Mouse (Mus musculus) gastrocnemius, postnatal 10 days (tissue): Measurements from ENCODE around the gene Agr2. TPM values are rescaled to one million over a fixed set of nuclear protein-coding genes. Genes with fewer than 3 reads are reported as not detected.

Experiments
- DNase-seq: peaks from one replicate; pipeline ENCODE4 v3.0.0; 2021; ENCODE audit warnings: mixed read lengths
- long read RNA-seq, 2 experiments: library from polyadenylated mRNA; stranded (forward); transcript quantifications; one replicate each; pipeline ENCODE4 v2.0.0; 2021
- total RNA-seq, 2 experiments: library from RNA; stranded (reverse); gene quantifications; 2 replicates each; pipeline ENCODE4 v1.2.3; 2021

The Agr2 gene
- not detected for total RNA-seq
- long read RNA-seq, experiment 1 = 0 reads
- long read RNA-seq, experiment 2 = 0 reads

DNA sequence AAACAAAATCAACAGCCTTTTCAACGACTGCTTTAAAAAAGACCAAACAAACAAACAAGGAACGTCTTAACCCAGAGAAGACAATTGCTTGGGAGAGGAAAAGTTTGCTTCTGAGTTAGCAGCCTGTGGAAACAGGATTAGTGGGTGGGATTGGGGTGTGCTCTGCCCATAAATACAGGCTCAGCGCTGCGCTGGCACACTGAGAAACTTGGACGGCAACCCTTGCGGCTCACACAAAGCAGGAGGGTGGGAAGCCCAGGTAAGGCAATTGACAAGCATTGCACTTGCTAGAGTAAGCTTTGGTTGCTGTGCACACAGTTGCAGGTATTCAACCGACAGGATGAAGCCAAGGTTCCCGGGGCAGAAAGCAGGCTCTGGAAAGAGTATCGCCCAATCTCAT lies at the start of gene Agr2:
TSS of gene Agr2 (plus strand) at position 197 of the 400 bp plus-strand sequence.
- no peak for DNase-seq

DNA sequence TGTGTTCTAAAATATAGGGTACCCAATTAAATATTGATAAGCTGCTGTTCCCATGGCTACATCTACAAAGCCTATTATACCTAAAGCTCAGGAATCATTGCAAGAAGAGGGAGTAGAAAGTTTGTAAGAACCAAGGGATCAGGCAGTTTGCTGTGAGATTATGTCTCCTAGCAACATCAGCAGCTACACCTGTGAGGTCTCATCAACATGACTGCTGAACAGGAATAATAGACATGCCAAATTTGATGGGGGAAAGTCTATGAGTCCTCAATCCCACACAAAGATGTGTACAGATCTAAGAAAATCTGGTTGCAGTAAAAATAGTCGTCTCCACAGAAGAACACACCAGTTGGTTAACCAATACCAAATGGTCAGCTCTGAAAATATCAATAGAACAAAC lies 41.0 kb upstream of the Agr2 start:
- DNase-seq = no peak

DNA sequence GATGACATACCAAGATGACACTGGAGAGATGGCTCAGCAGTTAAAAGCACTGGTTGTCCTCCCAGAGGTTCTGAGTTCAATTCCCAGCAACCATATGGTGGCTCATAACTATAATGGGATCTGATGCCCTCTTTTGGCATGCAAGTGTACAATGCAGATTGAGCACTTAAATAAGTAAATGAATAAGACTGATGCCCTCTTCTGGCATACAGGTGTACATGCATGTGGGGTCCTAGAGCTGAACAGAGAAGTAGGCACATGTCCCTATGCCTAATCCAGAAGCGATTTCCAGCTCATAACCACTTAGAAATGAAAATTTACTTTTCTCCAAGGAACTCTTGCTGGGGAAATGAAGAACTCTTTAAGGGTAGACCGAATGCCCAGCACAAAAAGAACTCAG lies 35.5 kb upstream of the Agr2 start:
- no peak for DNase-seq

DNA sequence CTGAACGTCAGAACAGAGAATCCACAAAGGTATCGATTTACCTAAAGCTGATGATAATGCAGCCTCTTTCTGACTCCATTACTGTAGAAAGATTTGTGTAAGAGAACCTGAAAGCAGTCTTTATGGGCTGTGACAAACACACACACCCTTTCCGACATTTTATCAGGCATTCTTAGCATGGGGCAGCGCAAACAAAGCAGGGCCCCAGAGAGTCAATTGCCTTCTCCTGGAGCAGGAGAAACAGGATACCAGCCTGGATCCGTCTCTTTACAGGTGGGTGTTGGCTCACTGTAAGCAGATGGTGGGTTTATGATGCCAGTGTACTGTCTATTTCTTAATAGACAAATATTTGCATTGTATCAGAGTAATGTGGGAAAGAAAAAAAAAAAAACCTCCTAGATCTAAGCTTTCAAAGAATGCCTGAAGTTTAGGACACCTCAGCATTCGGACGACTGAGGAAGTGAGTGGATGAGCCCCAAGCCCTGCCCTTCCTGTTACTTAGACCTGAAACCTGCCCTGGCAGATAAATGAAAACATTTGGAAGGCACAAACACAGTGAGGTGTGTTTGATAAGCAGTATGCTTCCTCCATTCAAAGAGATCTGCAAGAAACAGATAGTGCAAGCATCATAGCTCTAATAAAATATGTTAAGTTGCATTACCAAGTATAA lies 26.5 kb upstream of the Agr2 start:
- no peak for DNase-seq

DNA sequence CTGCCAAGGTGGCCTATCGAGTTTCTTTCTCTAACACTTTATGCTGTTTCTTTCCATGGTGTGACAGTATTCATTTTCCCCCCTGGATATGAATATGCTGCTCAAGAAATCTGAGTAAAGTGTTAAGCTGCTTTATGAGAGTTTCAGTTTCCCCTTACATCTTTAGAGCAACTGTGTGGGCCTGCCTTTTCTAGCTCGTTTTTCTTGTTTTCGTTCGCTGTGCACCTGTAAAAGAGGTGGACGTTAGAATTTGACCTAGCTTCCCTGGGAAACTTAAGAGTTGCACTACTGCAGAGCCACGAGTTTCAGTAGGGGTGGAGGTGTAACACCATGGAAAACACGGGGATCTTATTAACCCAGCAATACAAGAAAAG lies 26.0 kb upstream of the Agr2 start:
- DNase-seq = no peak

DNA sequence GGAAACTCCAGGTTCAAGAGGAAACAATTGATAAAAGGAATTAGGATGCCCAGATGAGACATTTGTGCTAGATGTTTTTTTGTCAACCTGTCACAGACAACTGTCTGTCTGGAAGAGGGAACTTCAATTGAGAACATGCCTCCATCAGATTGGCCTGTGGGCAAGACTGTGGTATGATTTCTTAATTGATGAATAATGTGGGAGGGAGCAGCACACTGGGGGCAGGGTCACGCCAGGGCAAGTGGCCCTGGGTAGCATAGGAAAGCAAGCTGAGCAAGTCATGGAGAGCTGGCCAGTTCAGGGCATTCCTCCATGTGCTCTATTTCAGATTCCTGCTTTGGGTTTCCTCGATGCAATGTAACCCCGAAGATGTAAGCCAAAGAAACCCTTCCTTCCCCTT lies 16.8 kb upstream of the Agr2 start:
- no peak for DNase-seq

DNA sequence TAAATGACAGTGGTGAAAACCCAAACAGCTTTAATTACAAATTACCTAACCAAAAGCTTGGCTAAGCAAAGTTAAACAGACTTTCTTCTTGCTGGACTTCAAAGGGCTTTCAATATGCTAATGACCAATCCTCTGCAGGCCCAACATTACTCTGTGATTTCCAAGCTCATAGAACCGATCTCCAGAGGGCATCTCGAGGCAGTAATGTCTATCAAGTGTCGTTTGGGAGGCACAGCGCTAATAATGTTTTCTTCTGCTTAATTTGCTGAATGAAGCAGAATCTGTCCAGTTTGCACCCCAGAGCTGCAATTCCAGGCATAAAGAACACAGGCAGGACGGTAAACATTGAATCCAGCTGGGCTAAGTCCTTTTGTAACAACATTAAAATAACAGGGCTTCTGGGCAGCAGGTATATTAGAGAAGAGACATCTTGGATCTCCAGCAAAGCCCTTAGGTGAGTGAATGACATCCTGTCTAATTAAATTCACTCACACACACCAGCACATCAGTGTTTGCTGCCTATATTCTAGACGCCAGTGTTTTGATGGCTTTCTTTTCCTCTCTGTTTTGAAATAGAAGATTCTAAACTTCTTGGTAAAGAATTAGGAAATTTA lies 15.0 kb upstream of the Agr2 start:
- no peak for DNase-seq

DNA sequence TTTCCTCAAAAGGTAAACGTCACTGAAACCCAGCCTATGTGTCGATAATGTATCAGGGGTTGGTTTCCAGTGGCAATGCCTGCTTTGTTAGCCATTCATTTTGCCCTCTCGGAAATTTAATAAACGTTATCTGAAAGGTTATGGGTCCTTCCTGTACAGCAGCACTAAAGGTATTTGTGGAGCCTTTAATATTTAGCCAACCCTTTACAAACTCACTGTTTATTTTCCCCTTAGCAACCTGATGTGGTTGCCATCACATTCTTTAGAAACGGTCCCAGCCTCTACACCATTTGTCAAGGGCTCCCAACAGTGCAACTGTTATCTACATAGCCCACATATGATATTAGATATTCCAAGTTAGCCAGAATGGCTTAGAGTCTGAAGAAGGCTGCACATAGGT lies 13.1 kb upstream of the Agr2 start:
- no peak for DNase-seq

DNA sequence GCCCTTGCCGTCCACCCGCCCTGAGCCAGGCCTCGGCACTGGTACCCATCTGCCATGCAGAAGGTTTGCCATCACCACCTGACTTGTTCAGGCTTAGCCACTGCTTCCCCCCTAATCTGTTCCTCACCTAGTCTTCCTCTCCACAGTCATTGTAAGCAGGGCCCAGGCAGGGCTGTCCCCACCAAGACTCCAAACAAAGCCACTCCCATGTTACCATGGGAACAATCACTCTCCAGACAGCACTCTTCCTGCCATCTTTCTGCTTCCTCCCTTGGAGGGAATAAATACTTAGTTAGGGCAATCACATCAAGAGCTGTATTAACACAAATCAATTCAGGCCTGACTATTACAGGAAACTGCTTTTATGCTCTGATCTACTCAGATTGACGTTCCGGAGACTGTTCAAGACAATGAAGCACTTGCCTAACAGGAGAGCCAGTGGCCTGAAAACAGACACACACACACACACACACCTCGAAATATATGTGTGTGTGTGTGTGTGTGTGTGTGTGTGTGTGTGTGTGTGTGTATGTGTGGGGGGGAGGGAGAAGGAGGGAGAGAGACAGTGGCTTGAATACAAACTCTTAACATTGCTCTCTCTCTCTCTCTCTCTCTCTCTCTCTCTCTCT lies 10.9 kb upstream of the Agr2 start:
- no peak for DNase-seq

DNA sequence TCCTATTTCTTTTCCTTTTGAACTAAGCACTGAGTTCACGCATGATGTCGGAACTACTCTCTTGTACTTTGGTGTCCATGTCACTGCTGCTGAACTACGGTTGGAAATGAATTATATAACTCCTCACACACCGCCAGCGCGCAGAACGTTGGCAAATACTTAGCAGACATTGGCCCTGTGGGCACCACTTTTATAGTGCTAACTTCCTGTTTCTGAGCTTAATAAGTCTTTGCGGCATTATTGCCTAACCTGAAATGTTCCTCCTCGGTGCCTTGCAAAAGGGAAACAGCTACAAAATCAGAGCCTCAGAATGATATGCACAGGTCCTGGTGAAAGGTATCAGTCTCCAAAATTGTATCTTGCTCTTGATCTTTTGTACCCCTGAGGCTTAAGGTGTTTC lies 9.2 kb upstream of the Agr2 start:
- no peak for DNase-seq

DNA sequence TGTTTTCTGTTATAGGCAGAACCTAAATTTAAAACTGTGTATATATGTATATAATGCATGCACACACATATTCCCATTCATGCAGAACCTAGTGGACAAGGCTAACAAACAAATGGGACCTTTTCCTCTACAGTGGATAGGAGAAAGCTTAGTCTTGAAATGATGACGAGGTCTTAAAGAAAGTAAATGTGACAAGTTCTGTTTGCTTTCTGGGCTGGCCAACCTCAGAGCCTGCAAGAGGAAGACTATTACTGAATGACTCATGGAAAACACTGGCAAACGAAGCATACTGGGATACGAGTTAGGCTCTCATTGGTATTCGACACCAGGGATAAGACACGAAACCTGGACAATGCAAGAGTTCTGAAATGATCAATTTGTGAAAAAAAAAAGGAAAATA lies 8.0 kb upstream of the Agr2 start:
- no peak for DNase-seq

DNA sequence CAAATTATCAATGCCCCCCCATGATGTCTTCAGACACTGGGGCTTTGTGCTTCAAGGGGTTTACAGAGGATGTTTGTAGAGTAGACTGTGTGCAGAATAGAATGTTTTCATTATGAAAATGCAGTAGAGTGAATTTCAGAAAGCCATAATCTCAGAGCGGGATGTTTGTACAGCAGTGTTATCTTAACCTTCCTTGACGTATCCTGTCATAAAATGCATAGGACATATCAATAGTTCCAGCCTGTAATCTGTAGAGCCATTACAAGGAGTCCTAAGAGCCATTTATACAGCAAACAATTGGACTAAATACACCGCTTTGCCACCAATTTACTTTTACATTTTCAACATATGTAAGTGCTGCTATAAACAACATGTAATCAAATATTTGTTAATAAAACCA lies 876 bp downstream of the Agr2 start:
- DNase-seq = no peak

DNA sequence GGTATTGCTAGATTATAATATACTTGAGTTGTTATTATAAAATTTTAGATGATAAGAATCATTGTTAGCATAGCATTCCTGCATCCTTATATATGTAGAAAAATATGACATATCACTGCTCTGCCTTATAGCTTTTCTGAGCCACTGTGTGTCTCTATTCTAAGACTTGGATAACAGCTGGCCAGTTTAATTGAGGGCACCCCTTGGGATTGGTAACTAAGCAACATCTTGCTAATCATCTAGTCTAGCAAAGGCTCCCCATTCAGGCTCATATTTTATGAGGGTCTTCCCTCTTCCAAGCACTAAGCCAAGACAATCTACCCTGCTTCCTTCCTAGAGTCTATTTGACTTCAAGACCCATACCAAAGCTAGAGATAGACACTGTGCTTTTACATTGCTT lies 1.4 kb downstream of the Agr2 start:
- no peak for DNase-seq

DNA sequence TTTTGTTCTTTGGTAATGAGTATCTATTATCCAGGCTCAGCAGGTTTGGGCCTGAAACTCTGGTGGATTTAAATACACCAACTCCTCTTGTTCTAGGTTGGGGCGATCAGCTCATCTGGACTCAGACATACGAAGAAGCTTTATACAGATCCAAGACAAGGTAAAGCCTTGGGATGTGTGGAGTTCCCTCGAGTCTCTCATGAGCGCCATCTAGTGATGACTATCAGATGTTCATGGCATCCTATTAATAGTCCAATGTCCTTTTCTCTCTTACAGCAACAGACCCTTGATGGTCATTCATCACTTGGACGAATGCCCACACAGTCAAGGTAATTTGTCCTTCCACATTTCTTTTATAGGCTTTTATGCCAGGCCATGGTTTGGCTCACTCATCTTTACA lies 3.1 kb downstream of the Agr2 start:
- DNase-seq = no peak

DNA sequence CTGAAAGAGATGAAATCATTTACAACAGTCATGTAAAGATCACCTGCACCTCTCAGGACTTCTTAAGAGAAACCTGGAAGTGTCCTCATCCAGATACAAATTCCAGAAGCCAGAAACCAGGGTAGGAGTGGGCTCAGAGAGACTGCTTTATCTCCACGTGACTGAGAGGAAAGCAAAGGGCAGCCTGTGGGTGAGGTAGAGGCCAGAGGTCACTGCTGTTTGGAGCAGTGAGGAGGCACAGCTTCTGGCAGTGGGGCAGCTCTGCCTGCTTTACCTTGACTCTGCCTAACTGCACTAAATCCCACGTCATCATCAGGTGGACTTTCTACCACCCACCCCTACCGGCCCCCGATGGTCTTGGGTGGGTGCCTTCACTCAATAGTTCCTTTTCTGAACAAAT lies 12.0 kb downstream of the Agr2 start:
- DNase-seq = no peak

DNA sequence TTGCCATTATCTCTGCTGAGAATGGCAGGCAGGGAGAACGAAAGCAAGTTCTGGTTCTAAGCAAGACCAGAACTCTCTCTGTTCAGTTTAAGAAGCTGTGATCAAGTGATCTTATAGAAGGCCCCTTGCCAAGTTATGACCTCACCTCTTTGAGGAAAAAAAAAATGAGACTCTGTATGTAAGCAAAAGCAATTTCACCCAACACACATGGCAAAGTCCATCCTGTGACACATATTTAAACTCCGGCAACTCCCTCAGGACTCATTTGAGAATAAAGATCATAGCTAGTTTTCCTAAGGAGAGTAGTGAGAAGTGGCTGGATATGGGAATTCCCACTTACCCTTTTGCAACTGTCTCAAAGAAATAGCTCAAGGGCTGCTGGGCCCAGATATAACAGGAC lies 14.9 kb downstream of the Agr2 start:
- no peak for DNase-seq

DNA sequence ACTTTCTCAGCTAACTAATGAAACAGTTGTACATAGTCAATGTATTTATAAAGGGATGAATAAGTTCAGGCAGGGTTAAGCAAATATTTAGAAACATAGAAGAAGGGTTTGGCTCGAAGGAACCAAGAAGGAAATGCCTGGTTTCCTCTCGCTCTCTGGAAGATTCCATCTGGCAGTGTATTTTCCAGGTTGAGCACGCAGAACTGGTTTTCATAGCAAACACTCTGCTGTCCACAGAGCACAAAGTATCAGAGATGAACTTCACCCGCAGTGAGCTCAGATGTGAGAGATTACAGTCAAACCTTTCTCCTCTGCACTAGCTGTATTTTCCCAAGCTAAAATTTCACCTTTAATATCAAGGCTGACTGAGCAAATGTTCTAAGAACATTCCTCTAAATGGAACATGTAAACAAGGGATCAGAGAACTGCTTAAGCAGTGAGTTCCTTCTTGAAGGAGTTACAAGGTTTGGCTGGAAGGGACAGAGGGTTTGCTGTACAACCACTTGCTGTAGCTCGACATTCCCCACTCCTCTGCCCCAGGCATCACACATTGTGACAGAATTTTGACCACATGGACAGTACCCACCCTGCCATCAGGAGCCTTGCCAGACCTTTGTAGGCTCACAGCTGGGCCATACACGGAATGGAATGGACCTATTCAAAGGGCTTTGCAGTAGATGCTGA lies 15.8 kb downstream of the Agr2 start:
- DNase-seq = no peak

DNA sequence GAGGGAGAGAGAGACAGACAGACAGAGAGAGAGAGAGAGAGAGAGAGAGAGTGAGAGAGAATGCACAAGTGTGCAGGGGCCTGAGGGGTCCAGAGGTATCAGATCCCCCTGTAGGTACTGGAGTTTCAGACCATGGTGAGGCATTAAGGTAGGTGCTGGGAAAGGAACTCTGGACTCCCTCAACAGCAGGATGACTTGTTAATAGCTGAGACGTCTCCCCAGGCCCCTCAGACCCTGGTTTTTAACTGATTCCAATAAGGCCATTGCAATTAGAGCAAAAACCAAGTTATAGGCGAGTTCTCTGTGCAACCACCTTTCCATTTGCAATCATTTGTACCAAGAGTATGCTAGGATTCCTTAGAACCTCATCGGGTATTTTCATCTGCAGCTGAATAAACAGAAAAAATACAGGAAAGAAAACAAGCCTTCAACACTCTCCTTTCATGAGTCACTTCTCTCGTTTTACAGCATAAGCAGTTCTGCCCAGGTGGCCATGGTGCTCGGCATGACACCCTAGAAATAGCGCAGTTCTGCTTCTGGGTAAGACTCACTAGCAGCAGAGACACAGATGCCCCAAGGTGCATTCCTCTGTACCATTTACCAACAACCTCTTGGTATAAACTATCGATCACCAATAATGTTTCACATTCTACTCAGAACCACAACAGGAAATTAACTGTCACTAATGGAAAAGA lies 20.7 kb downstream of the Agr2 start:
- no peak for DNase-seq

DNA sequence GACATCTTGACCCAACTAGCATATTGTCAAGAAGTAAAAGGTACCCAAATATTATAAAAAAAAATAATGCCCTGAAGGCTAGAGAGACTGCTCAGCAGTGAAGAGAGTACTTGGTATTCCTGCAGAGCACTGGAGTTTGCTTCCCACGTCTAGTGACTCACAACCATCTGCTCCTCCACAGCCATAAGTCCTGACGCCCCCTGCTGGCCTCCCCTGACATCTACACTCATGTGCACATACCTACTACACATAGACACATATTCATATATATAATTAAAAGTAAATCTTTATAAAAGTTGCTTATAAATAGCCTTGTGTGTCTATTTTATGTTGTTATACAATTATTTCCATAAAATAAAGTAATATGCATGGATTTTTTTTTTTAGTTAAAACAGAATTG lies 25.1 kb downstream of the Agr2 start:
- DNase-seq = no peak

DNA sequence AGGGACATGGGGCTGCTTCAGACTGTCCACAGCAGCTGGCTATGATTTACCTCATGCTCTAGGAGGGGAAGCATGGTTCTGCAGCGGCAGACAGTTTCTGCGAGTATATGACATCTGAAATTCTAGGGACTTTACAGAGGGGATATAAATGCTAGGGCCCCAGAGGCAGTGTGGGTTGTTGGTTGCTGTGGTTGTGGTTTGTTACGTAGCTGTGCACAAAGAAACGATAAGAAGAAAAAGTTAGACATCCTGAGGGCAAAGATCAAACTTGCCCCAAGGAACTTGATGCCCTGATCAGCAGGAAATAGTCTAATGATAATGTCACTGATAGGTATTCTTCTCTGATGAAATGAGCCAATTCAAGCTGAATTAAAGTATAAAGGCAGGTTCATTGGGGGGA lies 26.9 kb downstream of the Agr2 start:
- no peak for DNase-seq

DNA sequence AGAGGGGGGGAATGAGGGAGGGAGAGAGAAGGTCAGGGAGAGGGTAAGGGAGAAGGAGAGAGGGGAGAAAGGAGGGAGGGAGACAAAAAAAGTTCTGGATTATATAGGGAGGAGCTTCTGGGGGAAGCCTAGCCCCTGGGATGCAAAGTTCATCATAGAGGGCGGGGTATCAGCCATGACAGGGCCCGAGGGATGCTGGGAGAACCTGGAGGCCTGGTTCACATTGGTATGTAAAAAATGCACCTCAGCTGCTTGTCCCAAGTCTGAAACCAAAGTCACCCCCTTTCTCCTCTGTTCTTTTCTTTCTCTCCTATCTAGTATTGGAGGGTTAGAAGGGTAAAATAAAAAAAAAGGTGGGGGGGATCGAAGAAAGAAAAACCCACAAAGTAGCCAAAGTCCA lies 27.4 kb downstream of the Agr2 start:
- no peak for DNase-seq

DNA sequence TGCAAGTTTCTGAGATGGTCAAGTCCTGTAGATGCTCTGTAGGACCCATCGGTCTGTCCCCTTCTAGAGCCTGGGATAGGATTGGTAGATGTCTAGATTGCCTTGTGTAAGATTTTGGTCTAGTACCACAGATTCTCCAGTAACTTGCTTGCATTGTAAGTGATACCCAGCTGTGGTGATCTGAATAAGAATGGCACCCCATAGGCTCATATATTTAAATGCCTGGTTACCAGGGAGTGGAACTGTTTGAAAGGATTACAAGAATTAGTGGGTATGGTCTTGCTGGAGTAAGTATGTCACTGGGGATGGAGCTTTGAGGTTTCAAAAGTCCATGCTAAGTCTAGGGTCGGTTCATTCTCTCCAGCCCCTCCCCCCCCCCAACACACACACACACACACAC lies 28.0 kb downstream of the Agr2 start:
- DNase-seq = no peak

DNA sequence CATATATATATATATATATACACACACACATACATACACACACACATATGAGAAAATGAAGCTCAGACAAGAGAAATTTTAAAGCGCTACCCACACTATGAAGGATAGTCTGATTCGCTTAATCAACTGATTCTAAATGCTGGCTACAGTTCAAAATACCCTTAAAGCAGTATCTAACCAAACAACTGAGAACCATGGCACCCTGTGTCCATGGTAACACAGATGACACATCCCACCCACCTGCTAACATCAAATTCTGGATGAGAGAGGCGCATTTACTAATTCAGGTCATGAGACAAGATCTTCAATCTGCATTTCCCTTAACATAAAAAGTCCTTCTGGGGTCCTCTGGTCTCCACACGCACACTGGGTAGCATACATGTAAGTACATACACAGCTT lies 33.4 kb downstream of the Agr2 start:
- DNase-seq = no peak
